In genomic region chr7:81569851-81570250, GRCm38 (mm10) we compare ENCODE assay signal across 29 mouse cellular contexts. TPM values are rescaled to one million over a fixed set of nuclear protein-coding genes. Genes with fewer than 3 reads are reported as not detected.
DNase-seq lines count a peak whose midpoint lies in the region; ATAC-seq and TF ChIP-seq lines count a peak whose summit lies in the region.
"Had no signal": no experiment of that assay in that cellular context is flagged by ENCODE, and none has a peak within 500 bp of the region (broad histone marks: within the 10 kb centered on the region; RNA-seq: fewer than 3 reads in every experiment).

No protein-coding gene starts in this region.

- H3K9ac ChIP-seq in heart, embryonic 14.5 days (ENCODE audit: low read length): no peak overlapping the region
- H3K9ac ChIP-seq in liver, embryonic 11.5 days (ENCODE audit: low read depth, low read length): no peak overlapping the region
- H3K9ac ChIP-seq: embryonic facial prominence, embryonic 12.5 days; embryonic facial prominence, embryonic 15.5 days; forebrain, postnatal 0 days; hindbrain, embryonic 13.5 days; intestine, embryonic 15.5 days had no signal

- TF ChIP-seq CTCF in bone marrow, adult 2 months (IDR thresholded peaks at IDR 0.05; ENCODE audit: control insufficient read depth, insufficient read depth, low read length): no peak

- no peak overlapping the region for H3K4me2 ChIP-seq in heart, embryonic 14.5 days (ENCODE audit: low read length)
- no peak overlapping the region for H3K4me2 ChIP-seq in liver, embryonic 11.5 days
- H3K4me2 ChIP-seq: embryonic facial prominence, embryonic 15.5 days; hindbrain, embryonic 13.5 days had no signal

- DNase-seq in heart, embryonic 10.5 days (ENCODE audit: low spot score): peak; percentile 1
- DNase-seq in heart, postnatal 14 days: no peak
- DNase-seq in heart, adult 9 months (ENCODE audit: low spot score in 2 of 2): no peak
- DNase-seq in liver, embryonic 11.5 days (ENCODE audit: low spot score): peak; percentile 7
- no peak for DNase-seq in liver
- DNase-seq in Muller cell, postnatal 12 days (ENCODE audit: inconsistent ontology term): no peak
- DNase-seq: adrenal gland, postnatal 10 days; adrenal gland, postnatal 36 days; cerebellum, adult 11 months; cerebellum, adult 2 months; cerebellum, adult 9-11 months; cerebellum, postnatal 25 days; forebrain, postnatal 0 days; gastrocnemius, postnatal 25 days; kidney, adult 11 months; kidney, adult 8-10 months had no signal

- H3K4me3 ChIP-seq in heart, embryonic 10.5 days: no peak overlapping the region
- H3K4me3 ChIP-seq in heart, embryonic 14.5 days (ENCODE audit: control insufficient read depth in 1 of 2, insufficient read depth in 1 of 2, low read depth in 1 of 2, low read length in 2 of 2): no peak overlapping the region
- H3K4me3 ChIP-seq in liver, embryonic 11.5 days (ENCODE audit: low read depth, low read length): no peak overlapping the region
- peak overlapping the region; percentile 14 for H3K4me3 ChIP-seq in bone marrow, adult 2 months (replicated peaks; ENCODE audit: control insufficient read depth, low read depth, low read length)
- H3K4me3 ChIP-seq: embryonic facial prominence, embryonic 12.5 days; hindbrain, embryonic 10.5 days; hindbrain, embryonic 13.5 days had no signal

- H3K27me3 ChIP-seq in heart, embryonic 10.5 days (ENCODE audit: insufficient read depth, poor library complexity, severe bottlenecking): no peaks in the 10 kb centered on the region
- H3K27me3 ChIP-seq in heart, embryonic 14.5 days (ENCODE audit: control insufficient read depth, insufficient read depth, low read length): no peaks in the 10 kb centered on the region
- H3K27me3 ChIP-seq in liver, embryonic 11.5 days (replicated peaks; ENCODE audit: control insufficient read depth, insufficient read depth, low read length): no peaks in the 10 kb centered on the region
- H3K27me3 ChIP-seq: embryonic facial prominence, embryonic 12.5 days; embryonic facial prominence, embryonic 15.5 days; hindbrain, embryonic 13.5 days; intestine, embryonic 15.5 days had no signal

- no peaks in the 10 kb centered on the region for H3K9me3 ChIP-seq in heart, embryonic 10.5 days
- no peaks in the 10 kb centered on the region for H3K9me3 ChIP-seq in heart, embryonic 14.5 days (ENCODE audit: control insufficient read depth, low read length)
- H3K9me3 ChIP-seq in liver, embryonic 11.5 days (ENCODE audit: control insufficient read depth, low read length): no peaks in the 10 kb centered on the region
- H3K9me3 ChIP-seq: embryonic facial prominence, embryonic 12.5 days; embryonic facial prominence, embryonic 15.5 days; hindbrain, embryonic 10.5 days; hindbrain, embryonic 13.5 days; intestine, embryonic 15.5 days had no signal

- peaks cover 24% of the 10 kb centered on the region for H3K4me1 ChIP-seq in heart, embryonic 10.5 days
- H3K4me1 ChIP-seq in heart, embryonic 14.5 days (ENCODE audit: control insufficient read depth in 2 of 2, insufficient read depth in 2 of 2, low read length in 2 of 2): peaks cover 12 to 36% of the 10 kb centered on the region in 2 experiments
- H3K4me1 ChIP-seq in liver, embryonic 11.5 days (replicated peaks; ENCODE audit: control insufficient read depth, insufficient read depth, low read length): peaks cover 14% of the 10 kb centered on the region
- H3K4me1 ChIP-seq in bone marrow, adult 2 months (ENCODE audit: control insufficient read depth, insufficient read depth, low read length): no peaks in the 10 kb centered on the region

- intact Hi-C loops in heart, postnatal 14 days (cut with DNase I): loop anchor here (5.0 kb wide), 1 partner anchor 223 kb away; the partner anchor contains the start of gene Rps17

- TF ChIP-seq POLR2A in bone marrow, adult 2 months (IDR thresholded peaks at IDR 0.05; ENCODE audit: borderline replicate concordance, control insufficient read depth, low read depth, low read length): no peak

- peak overlapping the region; percentile 29; the same call in 1 of the 2 replicates for H3K27ac ChIP-seq in heart, embryonic 10.5 days
- peak overlapping the region; percentile 41 to 97; a peak in 3 of 4 replicates for H3K27ac ChIP-seq in heart, embryonic 14.5 days (replicated peaks in 1 of 2; ENCODE audit: control insufficient read depth in 1 of 2, insufficient read depth in 1 of 2, low read depth in 2 of 2, low read length in 2 of 2)
- H3K27ac ChIP-seq in liver, embryonic 11.5 days (ENCODE audit: low read depth, low read length): no peak overlapping the region
- H3K27ac ChIP-seq in bone marrow, adult 2 months (ENCODE audit: control insufficient read depth, insufficient read depth, low read depth, low read length, poor library complexity): no peak overlapping the region
- H3K27ac ChIP-seq: embryonic facial prominence, embryonic 12.5 days; embryonic facial prominence, embryonic 15.5 days; hindbrain, embryonic 10.5 days; hindbrain, embryonic 13.5 days; intestine, embryonic 15.5 days had no signal

- 97% methylated on average over 1 of the region's 1 CpGs for WGBS in heart, embryonic 10.5 days
- WGBS in heart, embryonic 14.5 days: 86% methylated on average over 1 of the region's 1 CpGs
- WGBS in liver, embryonic 11.5 days: 93% methylated on average over 1 of the region's 1 CpGs
- 97% methylated on average over 1 of the region's 1 CpGs for WGBS in bone marrow, adult 2 months

- 0 out of 2 replicates have a peak, but pooled peaks cover under 1% of the 10 kb centered on the region for H3K36me3 ChIP-seq in heart, embryonic 10.5 days
- H3K36me3 ChIP-seq in heart, embryonic 14.5 days (ENCODE audit: control insufficient read depth, insufficient read depth, low read length): peaks cover 2% of the 10 kb centered on the region; the same call in 1 of the 2 replicates
- no peaks in the 10 kb centered on the region for H3K36me3 ChIP-seq in liver, embryonic 11.5 days (ENCODE audit: control insufficient read depth, insufficient read depth, low read length)
- H3K36me3 ChIP-seq: embryonic facial prominence, embryonic 12.5 days; embryonic facial prominence, embryonic 15.5 days; intestine, embryonic 15.5 days had no signal

- no peak for ATAC-seq in heart, embryonic 14.5 days (ENCODE audit: insufficient number of reproducible peaks, insufficient read depth, low FRiP score, low read depth)
- no peak for ATAC-seq in liver, embryonic 11.5 days (replicated peaks; ENCODE audit: low FRiP score)
- ATAC-seq: CD4-positive, CD25-positive, alpha-beta regulatory T cell, adult 4 months; forebrain, embryonic 14.5 days; forebrain, postnatal 0 days; hindbrain, embryonic 16.5 days; intestine, embryonic 15.5 days had no signal

RNA-seq across cellular contexts. Expression of gene Whamm, which starts 1.2 kb away (rescaled TPM):
- polyA plus RNA-seq in heart, embryonic 10.5 days (2016; fragmentation: Nextera tagmentation; extraction: Ambion mirVana): 3.9 and 4.0 TPM in 2 replicates
- total RNA-seq in heart, postnatal 14 days (2021): 1 to 10 TPM; 8.6 to 9.1 TPM
- polyA plus RNA-seq in heart, embryonic 14.5 days (2014; fragmentation: Nextera tagmentation; extraction: Ambion mirVana): 7.7 and 9.5 TPM in 2 replicates
- 10.5 and 11.6 TPM in 2 replicates for polyA plus RNA-seq in liver, embryonic 11.5 days (2014; fragmentation: Nextera tagmentation; extraction: Ambion mirVana)
- polyA plus RNA-seq in bone marrow, adult 2 months (2011; ENCODE audit: insufficient read depth, insufficient read length, low replicate concordance, missing spikeins): 11.3 and 18.2 TPM in 2 replicates

RNA-seq across cellular contexts. Expression of gene Fsd2, which starts 3.1 kb away (rescaled TPM):
- polyA plus RNA-seq in heart, embryonic 10.5 days (2016; fragmentation: Nextera tagmentation; extraction: Ambion mirVana): 39.8 and 79.8 TPM in 2 replicates
- total RNA-seq in heart, postnatal 14 days (2021): 100 to 1,000 TPM; 241 to 254 TPM
- 60.6 and 68.0 TPM in 2 replicates for polyA plus RNA-seq in heart, embryonic 14.5 days (2014; fragmentation: Nextera tagmentation; extraction: Ambion mirVana)
- polyA plus RNA-seq in liver, embryonic 11.5 days (2014; fragmentation: Nextera tagmentation; extraction: Ambion mirVana): 0.19 and 0.21 TPM in 2 replicates
- polyA plus RNA-seq in bone marrow, adult 2 months (2011; ENCODE audit: insufficient read depth, insufficient read length, low replicate concordance, missing spikeins): 0.75 and 1.1 TPM in 2 replicates
- total RNA-seq: common myeloid progenitor, adult 5-6 weeks; MEL had no signal
- polyA plus RNA-seq: C2C12 had no signal

Comparison
In these comparisons a context has a peak if more than half of its experiments do, and no peak if none do; other contexts are left out.
1. DNase-seq: peak in heart, embryonic 10.5 days (single experiment) and liver, embryonic 11.5 days (single experiment); none in heart, postnatal 14 days (0 of 2), heart, adult 9 months (0 of 2), liver (single experiment) and Muller cell, postnatal 12 days (single experiment).
2. H3K27ac ChIP-seq: peak in heart, embryonic 10.5 days (single experiment) and heart, embryonic 14.5 days (2 of 2); none in liver, embryonic 11.5 days (single experiment) and bone marrow, adult 2 months (single experiment).
3. RNA of gene Fsd2, which starts 3.1 kb away (polyA plus RNA-seq): 60.6 to 68.0 TPM in heart, embryonic 14.5 days and 39.8 to 79.8 TPM in heart, embryonic 10.5 days; 0.75 to 1.1 TPM in bone marrow, adult 2 months and 0.19 to 0.21 TPM in liver, embryonic 11.5 days; every median in the first group is over 10 times any median in the second.